Mouse (Mus musculus) mouse trophoblast stem cell (cell line): ENCODE results near the gene Pi4kb.

ENCODE experiments used
- in situ Hi-C, 2 experiments: fragments of 300-500 bp; cut with MseI, MboI; formaldehyde crosslinking; loops; 2 replicates in 1 of 2; 3 replicates in 1 of 2; pipeline ENCODE4 v1.15.1; 2025

Gene Pi4kb

DNA sequence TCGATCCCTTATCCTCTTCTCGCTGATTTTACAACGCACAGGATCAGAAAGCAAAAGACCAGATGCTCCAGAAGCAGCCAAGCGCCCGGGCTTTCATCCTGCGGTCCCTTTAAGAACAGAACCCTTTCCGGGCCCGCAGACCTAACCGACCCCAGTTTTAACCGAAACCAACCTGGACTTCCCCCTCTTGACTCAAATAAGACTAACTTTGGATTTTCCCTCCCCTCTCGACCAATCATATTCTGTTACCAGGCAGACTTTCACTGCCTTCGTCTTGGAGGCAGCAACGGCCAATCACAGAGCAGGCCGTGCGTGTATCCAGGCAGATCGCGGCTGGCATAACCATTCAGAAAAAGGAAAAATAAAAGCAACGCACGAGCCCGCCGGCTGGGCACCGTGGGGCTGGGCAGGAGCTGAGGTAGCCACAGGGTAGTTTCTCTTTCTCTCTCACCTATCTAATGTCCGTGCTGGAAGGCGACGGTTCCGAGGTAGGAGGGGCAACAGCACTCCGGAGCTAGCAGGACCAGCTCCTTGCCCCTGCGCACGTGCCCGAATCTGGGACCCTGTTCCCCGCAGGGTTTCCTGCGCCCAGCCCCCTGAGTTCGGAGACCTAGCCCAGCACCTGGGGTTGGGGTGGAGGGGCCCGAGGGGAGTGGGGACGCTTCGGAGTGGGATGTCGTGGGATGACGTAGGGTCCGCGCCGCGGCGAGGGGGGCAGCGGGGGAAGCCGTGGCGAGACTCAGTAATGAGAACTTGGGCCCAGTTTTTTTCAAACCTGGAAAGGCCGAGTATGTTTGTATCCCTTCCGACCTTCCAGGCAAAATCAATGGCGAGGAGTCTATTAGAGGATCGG is 20.5 kb upstream of the Pi4kb start, which contains the start of gene Rfx5:
Rfx5 (plus strand) TSS at position 312 of the 853 bp plus-strand sequence.
- in situ Hi-C loops: no loop called here

DNA sequence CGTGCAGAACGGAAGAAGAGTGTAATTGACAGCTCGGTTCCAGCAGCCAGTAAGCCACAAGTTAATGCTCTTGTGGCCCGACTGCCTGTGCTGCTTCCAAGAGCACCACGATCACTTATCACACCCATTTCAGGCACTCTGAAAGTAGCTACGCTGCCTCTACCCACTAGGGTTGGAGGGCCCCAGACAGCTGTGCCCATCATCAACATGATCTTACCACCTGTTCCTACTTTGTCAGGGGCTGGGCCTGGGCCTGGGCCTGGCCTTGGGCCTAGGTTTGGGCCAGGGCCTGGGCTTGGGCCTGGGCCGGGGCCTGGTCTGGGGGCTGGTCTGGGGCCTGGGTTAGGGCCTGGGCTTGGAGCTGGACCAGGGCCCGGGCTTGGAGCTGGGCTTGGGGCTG is 16.2 kb upstream of the Pi4kb start:
- in situ Hi-C loops: no loop called here

DNA sequence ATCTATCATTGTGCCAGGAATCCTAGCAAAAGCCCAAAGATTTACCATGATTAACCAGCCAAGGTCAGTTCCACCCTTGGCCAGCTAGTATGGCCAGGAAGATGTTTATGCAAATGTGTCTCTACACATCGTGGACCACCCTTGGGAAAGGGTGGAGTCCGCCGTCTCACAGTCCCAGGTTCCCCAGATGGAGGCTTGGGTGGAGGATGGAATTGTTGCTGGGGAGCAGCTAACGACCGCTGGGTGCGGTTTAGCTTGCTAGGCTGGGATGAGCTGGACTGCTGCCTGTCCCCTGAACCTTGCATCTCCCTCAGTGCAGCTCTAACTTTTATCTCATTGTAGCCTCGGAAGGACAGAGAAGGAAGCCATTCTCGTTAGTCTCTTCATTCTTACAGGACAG is 14.7 kb upstream of the Pi4kb start:
- in situ Hi-C loops: no loop called here

DNA sequence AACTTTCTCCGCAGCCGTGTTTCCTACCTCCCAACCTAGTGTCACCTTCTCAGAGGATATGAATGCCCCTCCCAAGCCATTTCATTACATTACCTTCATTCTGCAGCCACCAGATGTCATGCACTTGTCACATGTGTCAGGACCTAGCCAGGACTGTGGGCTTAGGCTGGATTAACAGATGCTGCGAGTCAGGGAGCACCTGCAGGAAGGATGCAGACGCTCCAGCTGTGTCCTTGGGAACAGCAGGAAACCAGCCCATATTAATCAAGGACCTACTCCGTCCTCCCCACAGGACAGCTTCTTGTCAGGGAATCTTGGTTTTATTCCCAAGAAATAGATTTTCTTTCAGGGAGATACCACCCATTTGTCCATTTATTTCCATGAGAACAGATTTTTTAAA is 14.2 kb upstream of the Pi4kb start:
- in situ Hi-C loops: no loop called here

DNA sequence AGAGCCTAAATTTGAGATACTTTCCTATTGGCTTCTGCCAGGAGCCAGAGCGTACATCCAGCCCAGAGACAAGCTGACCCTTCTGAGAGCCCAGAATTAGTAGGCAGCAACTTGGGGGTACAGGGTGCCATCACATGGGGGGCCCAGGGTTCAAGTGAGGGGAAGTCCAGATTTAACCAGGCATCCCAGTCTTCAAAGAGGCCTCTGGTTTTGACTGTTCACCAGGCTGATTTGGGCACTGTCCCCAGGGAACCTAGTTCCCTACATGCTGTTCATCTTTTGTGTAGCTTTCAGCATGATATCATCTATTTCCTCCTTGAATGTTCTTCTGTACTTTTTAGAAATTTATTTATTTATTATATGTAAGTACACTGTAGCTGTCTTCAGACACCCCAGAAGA is 9.5 kb upstream of the Pi4kb start:
- in situ Hi-C loops: no loop called here

DNA sequence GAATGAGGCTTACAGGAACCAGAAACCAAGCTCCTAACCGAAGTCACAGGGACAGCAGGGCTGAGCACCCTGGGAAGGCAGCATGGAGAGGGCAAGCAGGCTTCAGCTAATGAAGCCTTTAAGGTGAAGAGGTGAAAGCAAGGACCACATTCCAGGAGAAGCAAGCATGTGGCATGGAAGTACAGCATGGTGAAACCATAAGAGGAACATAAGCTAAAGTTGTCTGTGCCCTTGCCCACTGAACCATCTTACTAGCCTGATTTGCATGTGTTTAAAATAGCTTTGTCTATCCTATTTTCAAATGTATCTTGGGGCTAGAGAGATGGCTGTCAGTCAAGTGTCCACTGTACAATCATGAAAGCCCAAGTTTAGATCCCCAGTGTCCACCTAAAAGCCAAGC is 8.7 kb upstream of the Pi4kb start:
- in situ Hi-C loops: no loop called here

DNA sequence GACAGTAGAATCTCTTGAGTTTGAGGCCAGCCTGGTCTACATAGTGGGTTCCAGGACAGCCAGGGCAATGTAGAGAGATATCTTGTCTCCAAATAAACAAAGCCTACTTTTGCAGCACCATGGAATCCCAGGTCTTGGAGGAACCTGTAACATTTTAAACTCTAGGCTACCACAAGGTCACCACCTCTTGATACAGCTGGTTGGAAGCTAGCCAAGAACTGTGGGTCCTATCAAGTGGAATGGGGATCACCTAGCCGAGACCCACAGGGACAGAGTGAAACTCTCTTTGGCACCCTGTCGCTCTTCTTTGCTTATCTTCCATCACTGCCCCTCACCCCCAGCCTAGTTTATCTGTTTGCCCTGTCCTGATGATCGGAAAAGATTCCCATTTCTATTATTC is 2.0 kb upstream of the Pi4kb start:
- in situ Hi-C loops: no loop called here

DNA sequence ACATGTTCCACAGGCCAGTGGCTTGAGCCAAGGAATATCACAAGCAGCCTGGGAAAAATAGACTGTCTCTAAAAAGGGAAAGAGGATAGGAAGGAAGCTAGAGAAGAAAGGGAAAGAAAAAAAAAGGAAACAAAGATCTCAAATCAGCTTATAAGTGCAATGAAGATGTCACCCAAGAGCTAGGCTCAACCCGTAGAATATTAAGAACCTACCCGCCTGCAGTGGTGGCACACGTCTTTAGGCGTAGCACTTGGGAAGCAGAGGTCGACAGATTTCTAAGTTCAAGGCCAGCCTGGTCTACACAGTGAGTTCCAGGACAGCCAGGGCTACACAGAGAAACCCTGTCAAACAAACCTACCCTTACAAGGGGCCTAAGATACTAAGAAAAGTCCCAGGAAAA is 911 bp upstream of the Pi4kb start:
- in situ Hi-C loops: no loop called here

DNA sequence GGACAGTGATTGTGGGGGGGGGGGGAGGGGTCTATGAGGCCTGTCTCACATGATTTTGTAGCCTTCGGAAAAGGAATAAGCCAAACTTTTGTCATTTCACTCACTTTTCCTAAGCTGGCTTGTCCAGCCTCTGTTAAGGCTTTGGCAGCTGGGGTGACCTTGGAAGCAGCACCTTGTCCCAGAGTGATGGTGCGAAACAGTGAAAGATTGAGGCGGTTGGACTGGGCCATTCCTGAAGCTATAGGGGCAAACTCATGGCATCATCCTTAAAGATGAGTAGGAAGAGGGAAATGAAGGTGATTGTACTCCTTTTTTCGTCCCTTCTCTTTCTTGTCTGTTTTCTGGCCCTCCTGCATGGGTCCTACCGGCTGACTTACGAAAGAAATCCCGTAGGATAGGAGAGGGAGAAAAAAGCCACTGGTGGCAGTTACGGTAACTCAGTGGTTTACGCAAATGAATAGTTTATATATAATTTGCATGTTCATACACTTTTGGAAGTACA is 454 bp upstream of the Pi4kb start:
- in situ Hi-C loops: no loop called here

DNA sequence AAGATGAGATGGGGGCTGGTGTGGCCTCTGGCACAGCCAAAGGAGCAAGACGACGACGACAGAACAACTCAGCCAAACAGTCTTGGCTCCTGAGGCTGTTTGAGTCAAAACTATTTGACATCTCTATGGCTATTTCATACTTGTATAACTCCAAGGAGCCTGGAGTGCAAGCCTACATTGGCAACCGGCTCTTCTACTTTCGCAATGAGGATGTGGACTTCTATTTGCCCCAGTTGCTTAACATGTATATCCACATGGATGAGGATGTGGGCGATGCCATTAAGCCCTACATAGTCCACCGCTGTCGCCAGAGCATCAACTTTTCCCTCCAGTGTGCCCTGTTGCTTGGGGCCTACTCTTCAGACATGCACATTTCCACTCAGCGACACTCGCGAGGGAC is 9.8 kb downstream of the Pi4kb start:
- in situ Hi-C loops: no loop called here

DNA sequence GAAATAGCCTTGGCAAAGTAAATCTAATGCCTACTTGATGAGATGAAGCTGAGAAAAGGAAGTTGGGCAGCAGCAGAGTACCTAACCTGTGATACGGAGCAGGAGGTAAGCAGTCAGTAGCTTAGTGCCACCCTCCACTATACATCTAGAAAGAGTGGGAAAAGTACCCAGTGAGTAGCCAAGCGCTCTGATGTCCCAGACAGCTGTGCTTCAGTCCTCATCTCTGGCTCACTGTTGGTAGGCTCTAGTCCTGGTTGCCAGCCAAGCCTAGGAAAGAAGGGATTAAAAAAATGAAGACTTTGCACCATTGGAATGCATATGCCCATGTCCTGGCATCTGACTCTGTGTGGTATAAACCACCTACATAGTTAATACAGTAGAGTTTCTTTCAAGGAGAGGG is 11.0 kb downstream of the Pi4kb start:
- in situ Hi-C loops: no loop called here

DNA sequence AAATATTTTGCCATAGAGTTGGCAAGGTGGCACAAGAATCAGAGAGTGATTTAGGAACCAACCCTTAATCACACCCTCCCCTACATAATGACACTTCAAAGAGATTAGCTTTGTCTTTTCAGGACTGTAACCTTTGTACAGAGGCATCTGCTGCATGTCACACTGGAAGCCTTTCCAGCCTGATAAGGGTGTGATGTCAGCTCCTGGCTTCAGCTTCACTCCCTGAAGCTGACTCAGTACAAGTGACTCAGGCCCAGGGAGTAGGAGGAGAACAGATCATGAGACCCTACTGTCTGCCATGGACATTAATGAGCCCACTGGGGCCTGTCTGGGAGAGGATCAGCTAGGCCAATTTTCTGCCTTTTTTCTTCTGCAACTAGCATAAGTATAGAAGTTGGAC is 13.0 kb downstream of the Pi4kb start:
- in situ Hi-C loops: no loop called here

DNA sequence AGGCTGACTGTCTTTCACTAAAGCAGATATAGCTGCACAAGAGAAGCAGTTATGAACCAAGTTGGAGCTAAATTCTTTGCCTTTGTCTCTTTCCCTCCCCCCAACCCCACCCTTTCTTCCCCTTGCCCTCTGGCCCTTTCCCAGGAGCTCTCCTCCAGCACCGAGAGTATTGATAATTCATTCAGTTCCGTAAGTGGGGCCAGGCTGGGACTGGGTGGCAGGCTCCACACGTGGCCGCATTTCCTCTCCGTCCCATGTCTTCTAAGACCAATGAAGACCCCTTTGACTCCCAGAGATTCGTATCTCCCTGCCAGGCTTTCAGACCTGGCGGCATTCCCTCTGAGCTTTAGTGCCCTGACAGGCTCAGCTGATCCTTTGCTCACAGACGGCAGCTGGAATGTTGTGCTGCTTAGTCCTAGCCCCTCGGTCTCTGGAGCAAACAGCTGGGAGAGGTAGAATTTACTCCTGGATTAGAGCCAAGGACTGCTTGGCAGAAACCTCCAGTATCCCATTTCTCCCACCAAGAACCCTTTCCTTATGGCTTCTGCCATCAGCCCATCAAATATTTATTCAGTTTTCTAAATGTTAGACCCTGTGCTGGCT is 14.7 kb downstream of the Pi4kb start:
- in situ Hi-C loops: no loop called here

DNA sequence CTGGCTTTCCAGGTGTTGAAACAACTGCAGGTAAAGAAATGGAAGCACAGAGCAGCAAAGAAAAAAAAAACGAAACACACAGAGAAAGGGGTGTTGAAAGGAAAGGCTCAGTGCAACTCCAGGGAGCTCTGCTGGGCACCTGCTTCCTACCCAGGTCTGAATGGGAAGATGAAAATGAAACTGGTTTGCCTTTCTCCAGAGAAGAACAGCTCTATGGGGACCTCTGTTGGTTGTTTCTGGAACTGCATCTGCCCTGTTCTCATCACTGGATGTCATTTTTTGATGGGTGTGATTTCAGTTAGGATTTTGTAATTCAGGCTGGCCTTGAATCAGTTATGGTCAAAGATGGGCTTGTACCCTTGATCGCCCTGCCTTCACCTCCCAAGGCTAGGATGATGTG is 22.4 kb downstream of the Pi4kb start:
- in situ Hi-C loops: loop anchor here in 1 of 2 experiments (5.0 kb wide), 1 partner anchor 50 kb away; no protein-coding TSS in a partner anchor

DNA sequence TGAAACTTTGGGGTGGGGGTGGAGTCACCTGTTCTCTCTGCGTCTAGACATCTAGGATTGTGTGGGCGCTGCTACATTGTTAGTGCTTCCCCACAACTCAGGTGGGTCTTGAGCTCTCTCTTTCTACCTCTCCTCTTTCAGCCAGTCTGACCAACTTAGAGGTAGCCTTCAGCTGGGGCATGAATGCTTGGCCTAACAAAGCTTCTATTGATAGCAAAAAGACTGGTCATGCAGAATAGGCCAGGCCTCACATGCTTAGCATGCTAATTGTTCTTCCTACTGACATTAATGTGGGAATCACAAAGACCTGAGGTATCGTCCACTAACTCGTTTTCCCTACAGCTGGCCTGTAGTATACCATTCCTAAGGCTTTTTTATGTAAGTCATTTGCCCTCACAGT is 28.0 kb downstream of the Pi4kb start:
- in situ Hi-C loops: no loop called here

DNA sequence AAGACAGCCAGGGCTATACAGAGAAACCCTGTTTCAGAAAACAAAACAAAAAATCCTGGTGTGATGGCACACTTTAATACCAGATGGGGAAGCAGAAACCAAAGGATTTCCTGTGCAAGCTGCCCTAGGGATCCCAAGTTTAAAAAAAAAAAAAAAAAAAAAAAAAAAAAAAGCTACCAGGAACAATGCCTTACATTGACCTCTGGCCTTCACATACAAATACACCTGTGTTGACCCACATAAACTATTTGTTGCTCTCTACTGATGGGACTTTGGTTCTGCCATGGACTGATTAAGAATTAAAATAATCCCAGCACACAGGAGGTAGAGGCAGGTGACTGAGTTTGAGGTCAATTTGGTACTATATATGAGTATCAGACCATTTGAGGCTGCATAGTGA is 28.7 kb downstream of the Pi4kb start:
- in situ Hi-C loops: no loop called here

DNA sequence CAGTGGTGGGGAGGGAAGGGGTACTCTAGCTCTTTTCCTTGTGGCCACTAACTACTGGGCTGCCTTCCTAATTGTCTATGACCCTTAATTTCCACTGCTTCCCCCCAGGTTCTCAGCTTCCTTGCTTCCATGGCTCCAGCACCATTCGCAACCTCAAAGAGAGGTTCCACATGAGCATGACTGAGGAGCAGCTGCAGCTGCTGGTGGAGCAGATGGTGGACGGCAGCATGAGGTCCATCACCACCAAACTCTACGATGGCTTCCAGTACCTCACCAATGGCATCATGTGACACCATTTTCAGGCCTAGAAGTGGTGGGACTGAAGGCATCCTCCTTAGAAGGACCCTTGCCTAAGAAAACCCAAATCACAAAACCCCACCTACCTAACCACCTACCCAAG is 31.1 kb downstream of the Pi4kb start:
- in situ Hi-C loops: no loop called here

DNA sequence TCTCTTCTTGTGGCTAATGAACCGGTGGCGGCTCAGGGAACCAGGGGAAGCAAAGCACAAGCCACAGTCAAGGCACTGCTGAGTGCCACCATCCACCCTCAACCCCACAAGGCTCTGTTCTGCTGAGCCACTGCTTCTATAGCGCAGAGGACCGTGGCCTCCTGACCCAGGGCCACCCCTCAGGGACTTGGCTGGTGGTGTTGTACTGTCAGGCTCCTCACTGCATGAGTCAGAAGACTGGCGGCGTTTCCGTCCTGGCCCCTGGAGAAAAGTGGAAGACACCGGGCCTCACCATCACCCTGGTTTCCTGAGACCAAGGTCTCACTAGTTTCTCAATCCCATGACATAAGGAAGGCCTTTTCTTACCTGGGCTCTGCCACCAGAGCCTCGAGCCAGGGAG is 33.2 kb downstream of the Pi4kb start:
- in situ Hi-C loops: no loop called here

DNA sequence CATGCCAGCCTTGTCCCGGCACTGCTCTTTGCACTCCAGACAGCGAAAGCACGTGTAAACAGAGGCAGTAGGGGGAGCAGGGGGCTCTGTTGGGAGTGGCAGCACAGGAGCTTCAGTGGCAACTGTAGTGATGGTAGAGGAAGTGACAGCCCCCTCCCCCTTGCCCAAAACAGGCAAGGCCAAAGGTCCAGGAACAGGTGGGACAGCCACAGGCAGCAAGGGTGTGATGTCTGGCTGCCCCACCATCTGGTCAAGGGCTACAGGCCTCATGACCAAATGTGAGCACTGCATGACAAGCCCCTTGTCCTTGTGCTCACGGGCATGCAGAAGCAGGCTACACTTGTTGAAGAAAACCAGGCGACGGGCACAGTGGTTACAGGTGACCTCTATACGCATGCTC is 35.9 kb downstream of the Pi4kb start:
- in situ Hi-C loops: no loop called here

DNA sequence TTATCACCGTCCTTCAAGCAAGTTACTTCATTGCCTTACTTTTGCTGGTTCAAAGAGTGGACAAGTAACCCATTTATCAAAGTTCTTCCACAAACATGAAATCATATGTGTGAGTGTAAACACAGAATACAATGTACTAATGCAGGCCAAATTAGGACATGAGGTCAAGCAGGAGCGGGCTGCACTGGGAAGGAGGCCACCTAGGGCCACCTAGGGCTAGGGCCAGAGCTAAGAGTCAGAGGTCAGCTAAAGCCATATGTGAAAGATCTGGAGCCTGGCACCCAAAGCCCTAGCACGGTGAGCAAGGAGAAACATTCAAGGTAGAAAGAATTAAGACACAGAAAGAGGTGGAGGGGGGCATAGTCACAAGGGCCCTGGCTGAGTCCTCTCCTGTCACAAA is 38.5 kb downstream of the Pi4kb start:
- in situ Hi-C loops: no loop called here

DNA sequence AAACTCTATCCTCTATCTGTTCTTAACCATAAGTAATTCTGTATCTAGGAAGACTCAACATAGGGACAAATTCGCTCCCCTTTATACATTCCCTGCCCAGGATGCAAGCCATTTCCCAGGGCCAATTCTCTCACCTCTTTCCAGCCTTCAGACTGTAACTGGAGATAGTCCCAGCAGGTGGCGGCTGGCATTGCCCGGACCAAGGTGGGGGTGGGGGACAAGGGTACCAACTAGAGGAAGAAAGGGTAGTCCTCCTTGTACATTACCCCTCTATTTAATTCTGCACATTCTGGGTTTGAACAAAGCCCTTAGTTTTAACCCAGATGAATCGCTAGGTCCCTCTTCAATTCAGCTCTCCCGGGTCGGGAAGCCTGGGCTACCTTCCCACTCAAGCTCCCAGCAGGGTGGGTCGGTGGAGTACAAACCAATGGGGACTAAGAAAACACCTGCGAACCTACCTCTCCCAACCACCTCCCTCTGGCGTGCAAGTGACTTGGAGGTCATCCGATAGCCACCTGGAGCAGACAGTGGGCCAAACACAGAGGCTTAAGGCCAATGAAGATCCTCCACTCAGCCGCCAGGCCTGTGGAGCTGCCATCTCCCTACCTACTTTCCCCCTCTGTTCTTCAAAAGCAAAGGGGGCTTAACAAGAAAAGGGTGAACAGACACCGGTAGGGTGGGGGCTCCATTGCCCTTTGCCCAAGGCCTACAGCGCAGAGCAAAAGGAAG is 39.3 kb downstream of the Pi4kb start:
- in situ Hi-C loops: no loop called here

DNA sequence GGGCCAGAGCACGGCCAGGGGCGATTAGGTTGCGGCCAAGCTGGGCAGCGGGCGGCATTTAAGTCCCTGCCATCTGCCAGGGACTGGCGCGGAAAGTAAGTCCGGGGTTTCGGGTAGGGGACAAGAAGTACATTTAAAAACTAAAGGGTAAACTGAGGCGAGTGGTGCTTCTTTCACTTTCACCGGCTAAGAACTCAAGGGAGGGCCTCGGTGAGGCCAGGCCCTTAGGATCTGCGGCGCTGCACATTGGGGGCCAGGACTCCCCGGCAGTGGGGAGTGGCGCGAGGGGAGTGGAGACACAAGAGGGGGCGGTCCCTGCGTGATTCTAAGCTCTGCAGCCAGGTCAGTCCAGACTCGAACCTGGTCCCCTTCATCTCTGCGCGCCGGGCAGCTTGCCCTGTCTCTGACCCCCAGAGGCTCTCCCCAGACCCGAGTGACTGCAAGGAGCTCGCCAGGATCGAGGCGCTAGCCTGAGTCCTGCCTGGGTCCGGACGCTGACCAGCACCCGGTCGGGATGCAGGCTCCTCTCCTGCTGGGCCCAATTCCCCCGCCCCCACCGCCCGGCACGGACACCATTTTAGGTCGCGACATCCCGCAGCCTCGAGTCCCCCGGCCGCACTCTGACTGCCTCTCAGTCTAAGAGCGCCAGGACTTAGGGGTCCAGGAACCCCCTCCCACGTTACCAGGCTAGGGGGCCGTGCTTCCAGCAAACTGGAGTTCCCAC is 40.1 kb downstream of the Pi4kb start:
- in situ Hi-C loops: no loop called here
